Mouse (Mus musculus): Measurements from ENCODE around the gene B3gnt2. TPM values are rescaled to one million over a fixed set of nuclear protein-coding genes. Genes with fewer than 3 reads are reported as not detected.
"Not testable (repeated sequence)": the region's sequence is repeated elsewhere in the genome, so short reads cannot be mapped to it uniquely, and the experiment has no call there.

The B3gnt2 gene
- polyA plus RNA-seq, 1 experiment from 2014 or later = 4.8 TPM

- no peak for ATAC-seq (ENCODE audit: low read depth)
- Histone ChIP-seq H3K27ac (no peak overlapping the region), H3K9ac (no peak overlapping the region)
Observed at GRCm38 (mm10) chr11:22741998-22742626, 118.6 kb downstream of the B3gnt2 start.

GRCm38 (mm10) chr11:22741436-22741835, 119.3 kb downstream of the B3gnt2 start:
- Histone ChIP-seq H3K27me3 (no peaks in the 10 kb centered on the region), H3K4me3 (replicated peaks) (no peak overlapping the region), H3K27ac (no peak overlapping the region), H3K36me3 (no peaks in the 10 kb centered on the region), H3K9me3 (replicated peaks) (no peaks in the 10 kb centered on the region), H3K4me1 (replicated peaks) (no peaks in the 10 kb centered on the region), H3K9ac (no peak overlapping the region), H3K4me2 (no peak overlapping the region)
- 47% methylated on average over 3 of the region's 3 CpGs for WGBS (ENCODE audit: insufficient replicate concordance)
- DNase-seq = no peak
- ATAC-seq (ENCODE audit: low read depth) = no peak

More at GRCm38 (mm10) chr11:22741998-22742626, 118.6 kb downstream of the B3gnt2 start:
- H3K4me2 ChIP-seq = no peak overlapping the region
- H3K27me3 ChIP-seq = no peaks in the 10 kb centered on the region
- no peak overlapping the region for H3K4me3 ChIP-seq (replicated peaks)
- no peaks in the 10 kb centered on the region for H3K36me3 ChIP-seq
- H3K4me1 ChIP-seq (replicated peaks) = no peaks in the 10 kb centered on the region
- no peak for DNase-seq
- WGBS (ENCODE audit: insufficient replicate concordance) = 68% methylated on average over 7 of the region's 7 CpGs
- no peaks in the 10 kb centered on the region for H3K9me3 ChIP-seq (replicated peaks)

GRCm38 (mm10) chr11:22739497-22740288, 121.1 kb downstream of the B3gnt2 start:
- no peak for ATAC-seq (ENCODE audit: low read depth)
- H3K27ac ChIP-seq = no peak overlapping the region
- 54% methylated on average over 5 of the region's 5 CpGs for WGBS (ENCODE audit: insufficient replicate concordance)
- no peaks in the 10 kb centered on the region for H3K4me1 ChIP-seq (replicated peaks)
- H3K9me3 ChIP-seq (replicated peaks) = no peaks in the 10 kb centered on the region
- H3K36me3 ChIP-seq = no peaks in the 10 kb centered on the region
- H3K4me3 ChIP-seq (replicated peaks) = no peak overlapping the region
- DNase-seq = no peak
- no peaks in the 10 kb centered on the region for H3K27me3 ChIP-seq
- no peak overlapping the region for H3K4me2 ChIP-seq
- no peak overlapping the region for H3K9ac ChIP-seq

- no peak overlapping the region for H3K4me2 ChIP-seq
- no peak overlapping the region for H3K27ac ChIP-seq
- DNase-seq = no peak
- no peaks in the 10 kb centered on the region for H3K9me3 ChIP-seq (replicated peaks)
- ATAC-seq (ENCODE audit: low read depth) = no peak
- no peaks in the 10 kb centered on the region for H3K27me3 ChIP-seq
- H3K4me3 ChIP-seq (replicated peaks) = no peak overlapping the region
- no peaks in the 10 kb centered on the region for H3K36me3 ChIP-seq
- no peak overlapping the region for H3K9ac ChIP-seq
- WGBS (ENCODE audit: insufficient replicate concordance) = 65% methylated on average over 7 of the region's 7 CpGs
- no peaks in the 10 kb centered on the region for H3K4me1 ChIP-seq (replicated peaks)
Observed at GRCm38 (mm10) chr11:22736521-22737225, 124.1 kb downstream of the B3gnt2 start.

GRCm38 (mm10) chr11:22735128-22735527, 125.6 kb downstream of the B3gnt2 start:
- H3K4me3 ChIP-seq (replicated peaks); H3K27me3 ChIP-seq; H3K9me3 ChIP-seq (replicated peaks); H3K27ac ChIP-seq; H3K36me3 ChIP-seq; H3K4me2 ChIP-seq; ATAC-seq (ENCODE audit: low read depth); H3K4me1 ChIP-seq (replicated peaks); H3K9ac ChIP-seq; DNase-seq: not testable (repeated sequence)
- 53% methylated on average over 5 of the region's 5 CpGs for WGBS (ENCODE audit: insufficient replicate concordance)

- H3K4me3 ChIP-seq (replicated peaks) = no peak overlapping the region
- no peak overlapping the region for H3K27ac ChIP-seq
- no peak for DNase-seq
- no peaks in the 10 kb centered on the region for H3K9me3 ChIP-seq (replicated peaks)
- 76% methylated on average over 6 of the region's 6 CpGs for WGBS (ENCODE audit: insufficient replicate concordance)
- no peaks in the 10 kb centered on the region for H3K36me3 ChIP-seq
- no peak for ATAC-seq (ENCODE audit: low read depth)
- H3K4me2 ChIP-seq = no peak overlapping the region
- no peak overlapping the region for H3K9ac ChIP-seq
- no peaks in the 10 kb centered on the region for H3K27me3 ChIP-seq
- H3K4me1 ChIP-seq (replicated peaks) = no peaks in the 10 kb centered on the region
Observed at GRCm38 (mm10) chr11:22733936-22734335, 126.8 kb downstream of the B3gnt2 start.

GRCm38 (mm10) chr11:22732907-22733306, 127.9 kb downstream of the B3gnt2 start:
- H3K27me3 ChIP-seq = no peaks in the 10 kb centered on the region
- H3K9ac ChIP-seq = no peak overlapping the region
- H3K27ac ChIP-seq = no peak overlapping the region
- DNase-seq = no peak
- H3K36me3 ChIP-seq = no peaks in the 10 kb centered on the region
- H3K4me3 ChIP-seq (replicated peaks) = no peak overlapping the region
- H3K4me2 ChIP-seq = no peak overlapping the region
- no peaks in the 10 kb centered on the region for H3K4me1 ChIP-seq (replicated peaks)
- WGBS (ENCODE audit: insufficient replicate concordance) = 67% methylated on average over 4 of the region's 4 CpGs
- no peak for ATAC-seq (ENCODE audit: low read depth)
- no peaks in the 10 kb centered on the region for H3K9me3 ChIP-seq (replicated peaks)

GRCm38 (mm10) chr11:22723096-22723495, 137.7 kb downstream of the B3gnt2 start:
- Histone ChIP-seq H3K36me3 (no peaks in the 10 kb centered on the region), H3K9ac (no peak overlapping the region), H3K9me3 (replicated peaks) (no peaks in the 10 kb centered on the region), H3K4me1 (replicated peaks) (no peaks in the 10 kb centered on the region), H3K27ac (no peak overlapping the region), H3K4me2 (no peak overlapping the region), H3K27me3 (no peaks in the 10 kb centered on the region), H3K4me3 (replicated peaks) (no peak overlapping the region)
- ATAC-seq (ENCODE audit: low read depth) (no peak), DNase-seq (no peak)
- 71% methylated on average over 2 of the region's 2 CpGs for WGBS (ENCODE audit: insufficient replicate concordance)

- DNase-seq (no peak), ATAC-seq (ENCODE audit: low read depth) (no peak)
- Histone ChIP-seq H3K4me2 (no peak overlapping the region), H3K9ac (no peak overlapping the region), H3K9me3 (replicated peaks) (no peaks in the 10 kb centered on the region), H3K27me3 (no peaks in the 10 kb centered on the region), H3K4me3 (replicated peaks) (no peak overlapping the region), H3K4me1 (replicated peaks) (no peaks in the 10 kb centered on the region), H3K27ac (no peak overlapping the region), H3K36me3 (no peaks in the 10 kb centered on the region)
- 74% methylated on average over 2 of the region's 2 CpGs for WGBS (ENCODE audit: insufficient replicate concordance)
Observed at GRCm38 (mm10) chr11:22720096-22720495, 140.7 kb downstream of the B3gnt2 start.

GRCm38 (mm10) chr11:22719570-22719969, 141.2 kb downstream of the B3gnt2 start:
- WGBS (ENCODE audit: insufficient replicate concordance) = 55% methylated on average over 4 of the region's 4 CpGs
- DNase-seq = no peak
- no peaks in the 10 kb centered on the region for H3K36me3 ChIP-seq

GRCm38 (mm10) chr11:22718036-22718435, 142.7 kb downstream of the B3gnt2 start:
- Histone ChIP-seq H3K9me3 (replicated peaks) (no peaks in the 10 kb centered on the region), H3K27ac (no peak overlapping the region), H3K9ac (no peak overlapping the region), H3K27me3 (no peaks in the 10 kb centered on the region), H3K4me1 (replicated peaks) (no peaks in the 10 kb centered on the region), H3K36me3 (no peaks in the 10 kb centered on the region), H3K4me3 (replicated peaks) (no peak overlapping the region), H3K4me2 (no peak overlapping the region)
- ATAC-seq (ENCODE audit: low read depth) (no peak), DNase-seq (no peak)
- WGBS (ENCODE audit: insufficient replicate concordance) = 85% methylated on average over 7 of the region's 7 CpGs

More at GRCm38 (mm10) chr11:22719570-22719969, 141.2 kb downstream of the B3gnt2 start:
- no peaks in the 10 kb centered on the region for H3K4me1 ChIP-seq (replicated peaks)
- no peak overlapping the region for H3K4me2 ChIP-seq
- H3K27ac ChIP-seq = no peak overlapping the region
- H3K9ac ChIP-seq = no peak overlapping the region
- H3K27me3 ChIP-seq = no peaks in the 10 kb centered on the region
- no peak for ATAC-seq (ENCODE audit: low read depth)
- no peak overlapping the region for H3K4me3 ChIP-seq (replicated peaks)
- no peaks in the 10 kb centered on the region for H3K9me3 ChIP-seq (replicated peaks)
